8 mouse cellular contexts compared by ENCODE assay signal in the genomic region with DNA sequence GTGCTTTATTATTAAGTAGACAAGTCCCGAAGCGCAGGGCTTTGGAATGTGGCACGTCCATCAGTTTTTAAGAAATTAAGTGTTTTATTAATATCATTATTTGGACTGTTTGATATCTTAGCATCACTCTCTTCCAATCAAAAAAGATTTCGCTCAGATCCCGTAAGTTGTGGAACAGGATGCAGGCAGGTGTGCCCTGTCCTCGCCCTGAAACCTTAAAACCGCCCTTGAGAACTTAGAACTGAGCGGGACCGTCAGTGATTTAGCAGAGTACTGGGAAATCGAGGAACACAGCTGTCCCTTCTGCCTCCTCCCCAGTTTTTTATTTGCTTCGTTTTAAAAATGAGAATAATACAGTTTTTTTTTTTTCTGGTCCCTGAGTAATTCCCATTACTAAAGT. TPM values are rescaled to one million over a fixed set of nuclear protein-coding genes. Genes with fewer than 3 reads are reported as not detected.
DNase-seq lines count a peak whose midpoint lies in the region; ATAC-seq and TF ChIP-seq lines count a peak whose summit lies in the region.

No protein-coding gene starts in this region.

- no peak for ATAC-seq in erythroblast, adult 5-6 weeks (replicated peaks; ENCODE audit: low FRiP score, poor library complexity, severe bottlenecking)
- ATAC-seq in liver, embryonic 12.5 days, result no peak

- WGBS in thymus, adult 2 months, result 1% methylated on average over 11 of the region's 11 CpGs
- 5% methylated on average over 11 of the region's 11 CpGs for WGBS in liver, embryonic 12.5 days (ENCODE audit: insufficient replicate concordance)

- no peak for DNase-seq in thymus, adult 2 months
- DNase-seq in thymus, postnatal 36 days, result no peak
- DNase-seq in retina, postnatal 1 day, result no peak
- DNase-seq in cerebellum, adult 11-12 months, result no peak
- DNase-seq in left cerebral cortex, adult 18-20 months (ENCODE audit: low spot score in 2 of 2), result no peak

- TF ChIP-seq POLR2A in thymus, adult 2 months (IDR thresholded peaks at IDR 0.05; ENCODE audit: control insufficient read depth, extremely low read depth, insufficient read depth, low read length, poor library complexity), result no peak

- H3K4me3 ChIP-seq in erythroblast, embryonic 14.5 days (replicated peaks), result peak overlapping the region; percentile 86
- peak overlapping the region; percentile 72 for H3K4me3 ChIP-seq in thymus, adult 2 months (ENCODE audit: control insufficient read depth, insufficient read depth, low read length)
- peak overlapping the region; percentile 78 for H3K4me3 ChIP-seq in liver, embryonic 12.5 days

- peak overlapping the region; percentile 80 for H3K9ac ChIP-seq in liver, embryonic 12.5 days

- peaks cover 39% of the 10 kb centered on the region for H3K36me3 ChIP-seq in erythroblast, embryonic 14.5 days (ENCODE audit: control insufficient read depth)
- peaks cover 25% of the 10 kb centered on the region for H3K36me3 ChIP-seq in thymus, adult 2 months (ENCODE audit: control insufficient read depth, insufficient read depth, low read length)
- H3K36me3 ChIP-seq in liver, embryonic 12.5 days, result peaks cover 36% of the 10 kb centered on the region

- no peak for TF ChIP-seq CTCF in thymus, adult 2 months (IDR thresholded peaks at IDR 0.05; ENCODE audit: borderline replicate concordance, control insufficient read depth, extremely low read depth, insufficient read depth, low read length, poor library complexity)

- peak overlapping the region; percentile 85 for H3K4me2 ChIP-seq in liver, embryonic 12.5 days

- peaks cover 23% of the 10 kb centered on the region for H3K4me1 ChIP-seq in erythroblast, embryonic 14.5 days (ENCODE audit: control insufficient read depth)
- H3K4me1 ChIP-seq in thymus, adult 2 months (replicated peaks; ENCODE audit: control insufficient read depth, insufficient read depth, low read length), result peaks cover 8% of the 10 kb centered on the region; the same call in 1 of the 2 replicates
- H3K4me1 ChIP-seq in liver, embryonic 12.5 days, result peaks cover 28% of the 10 kb centered on the region

- no peaks in the 10 kb centered on the region for H3K27me3 ChIP-seq in erythroblast, embryonic 14.5 days (ENCODE audit: control insufficient read depth)
- no peaks in the 10 kb centered on the region for H3K27me3 ChIP-seq in thymus, adult 2 months (ENCODE audit: control insufficient read depth, insufficient read depth, low read length)
- no peaks in the 10 kb centered on the region for H3K27me3 ChIP-seq in liver, embryonic 12.5 days (replicated peaks)

- no peaks in the 10 kb centered on the region for H3K9me3 ChIP-seq in erythroblast, embryonic 14.5 days (ENCODE audit: control insufficient read depth, low read length)
- H3K9me3 ChIP-seq in liver, embryonic 12.5 days (replicated peaks), result no peaks in the 10 kb centered on the region

- peak overlapping the region; percentile 42; the same call in 1 of the 2 replicates for H3K27ac ChIP-seq in thymus, adult 2 months (ENCODE audit: control insufficient read depth, insufficient read depth, low read length)
- peak overlapping the region; percentile 87 for H3K27ac ChIP-seq in liver, embryonic 12.5 days

RNA-seq across cellular contexts. Expression of a gene that starts 0.6 kb away (rescaled TPM):
- polyA plus RNA-seq in erythroblast, embryonic 14.5 days (2012), result not detected in 2 replicates
- total RNA-seq in erythroblast, adult 5-6 weeks (2015; ENCODE audit: low replicate concordance), result 4.4 and 10.0 TPM in 2 replicates
- 14.8 TPM in 2 replicates for total RNA-seq in erythroblast, adult 5-6 weeks (2017; ENCODE audit: low replicate concordance)
- 5.7 and 5.8 TPM in 2 replicates for polyA plus RNA-seq in thymus, adult 2 months (2012; rRNA removed)
- polyA plus RNA-seq in liver, embryonic 12.5 days (2016; fragmentation: Nextera tagmentation; extraction: Ambion mirVana), result 56.2 and 59.7 TPM in 2 replicates
- total RNA-seq in left cerebral cortex, adult 18-20 months (2021), result 10 to 100 TPM; 24.0 to 29.4 TPM

RNA-seq across cellular contexts. Expression of a gene that starts 10.1 kb away (rescaled TPM):
- not detected in 2 replicates for polyA plus RNA-seq in erythroblast, embryonic 14.5 days (2012)
- not detected in 2 replicates for total RNA-seq in erythroblast, adult 5-6 weeks (2015; ENCODE audit: low replicate concordance)
- total RNA-seq in erythroblast, adult 5-6 weeks (2017; ENCODE audit: low replicate concordance), result 0.70 TPM in 1 of 2 replicates, not detected in the other
- polyA plus RNA-seq in thymus, adult 2 months (2012; rRNA removed), result not detected in 2 replicates
- polyA plus RNA-seq in liver, embryonic 12.5 days (2016; fragmentation: Nextera tagmentation; extraction: Ambion mirVana), result 0.12 TPM in 1 of 2 replicates, not detected in the other
- total RNA-seq in left cerebral cortex, adult 18-20 months (2021), result not detected

RNA-seq across cellular contexts. Expression of a gene that starts 20.0 kb away (rescaled TPM):
- 0.85 and 1.3 TPM in 2 replicates for polyA plus RNA-seq in erythroblast, embryonic 14.5 days (2012)
- 12.9 and 15.0 TPM in 2 replicates for total RNA-seq in erythroblast, adult 5-6 weeks (2015; ENCODE audit: low replicate concordance)
- 19.2 and 29.8 TPM in 2 replicates for total RNA-seq in erythroblast, adult 5-6 weeks (2017; ENCODE audit: low replicate concordance)
- 8.0 and 10.8 TPM in 2 replicates for polyA plus RNA-seq in thymus, adult 2 months (2012; rRNA removed)
- 51.3 and 53.5 TPM in 2 replicates for polyA plus RNA-seq in liver, embryonic 12.5 days (2016; fragmentation: Nextera tagmentation; extraction: Ambion mirVana)
- 10 to 100 TPM; 36.2 to 36.3 TPM for total RNA-seq in left cerebral cortex, adult 18-20 months (2021)

RNA-seq across cellular contexts. Expression of a gene that starts 20.0 kb away (rescaled TPM):
- polyA plus RNA-seq in erythroblast, embryonic 14.5 days (2012), result 0.04 and 0.08 TPM in 2 replicates
- total RNA-seq in erythroblast, adult 5-6 weeks (2015; ENCODE audit: low replicate concordance), result 5.0 and 23.0 TPM in 2 replicates
- total RNA-seq in erythroblast, adult 5-6 weeks (2017; ENCODE audit: low replicate concordance), result 8.4 and 8.7 TPM in 2 replicates
- polyA plus RNA-seq in thymus, adult 2 months (2012; rRNA removed), result 5.4 and 5.5 TPM in 2 replicates
- 38.7 and 41.8 TPM in 2 replicates for polyA plus RNA-seq in liver, embryonic 12.5 days (2016; fragmentation: Nextera tagmentation; extraction: Ambion mirVana)
- total RNA-seq in left cerebral cortex, adult 18-20 months (2021), result 10 to 100 TPM; 62.9 to 67.4 TPM

RNA-seq across cellular contexts. Expression of a gene that starts 34.5 kb away (rescaled TPM):
- polyA plus RNA-seq in erythroblast, embryonic 14.5 days (2012), result 0.05 and 0.49 TPM in 2 replicates
- 13.4 and 23.0 TPM in 2 replicates for total RNA-seq in erythroblast, adult 5-6 weeks (2015; ENCODE audit: low replicate concordance)
- total RNA-seq in erythroblast, adult 5-6 weeks (2017; ENCODE audit: low replicate concordance), result 50.1 and 55.8 TPM in 2 replicates
- polyA plus RNA-seq in thymus, adult 2 months (2012; rRNA removed), result 3.6 and 4.9 TPM in 2 replicates
- 10.3 and 12.0 TPM in 2 replicates for polyA plus RNA-seq in liver, embryonic 12.5 days (2016; fragmentation: Nextera tagmentation; extraction: Ambion mirVana)
- 1 to 10 TPM; 4.3 to 5.0 TPM for total RNA-seq in left cerebral cortex, adult 18-20 months (2021)
